In the genomic region with DNA sequence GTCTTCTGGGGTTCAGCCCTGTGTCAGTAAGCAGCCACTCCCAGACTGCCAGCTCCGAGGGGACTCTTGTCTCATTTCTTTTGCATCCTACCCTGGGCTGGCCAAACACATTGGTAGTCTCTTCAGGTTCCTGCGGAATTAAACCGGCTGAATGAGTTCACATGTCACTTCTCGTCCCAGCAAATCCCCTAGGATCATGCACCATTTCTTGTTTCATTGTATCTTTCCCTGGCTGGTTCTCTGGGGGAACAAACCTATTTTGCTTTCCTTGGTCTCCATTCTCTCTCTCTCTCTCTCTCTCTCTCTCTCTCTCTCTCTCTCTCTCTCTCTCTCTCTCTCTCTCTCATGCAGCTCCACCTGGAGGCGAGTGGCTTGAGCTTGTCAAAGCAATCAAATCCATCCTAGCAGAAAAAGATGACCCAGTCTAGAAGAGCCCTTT, we compare ENCODE assay signal across 10 mouse cellular contexts.
DNase-seq lines count a peak whose midpoint lies in the region; ATAC-seq and TF ChIP-seq lines count a peak whose summit lies in the region.
"Had no signal": no experiment of that assay in that cellular context is flagged by ENCODE, and none has a peak within 500 bp of the region (broad histone marks: within the 10 kb centered on the region; RNA-seq: fewer than 3 reads in every experiment).

No protein-coding gene starts in this region.

- no peak overlapping the region for H3K4me3 ChIP-seq in forebrain, embryonic 16.5 days (replicated peaks; ENCODE audit: low read length)
- H3K4me3 ChIP-seq in forebrain, embryonic 14.5 days (ENCODE audit: low read depth, low read length), result no peak overlapping the region
- H3K4me3 ChIP-seq in lung, embryonic 14.5 days (ENCODE audit: low read depth, low read length), result no peak overlapping the region
- H3K4me3 ChIP-seq in midbrain, postnatal 0 days (ENCODE audit: low read depth, low read length), result no peak overlapping the region
- H3K4me3 ChIP-seq: forebrain, embryonic 15.5 days; megakaryocyte, embryonic 14.5 days had no signal

- TF ChIP-seq CTCF in lung, embryonic 14.5 days (IDR thresholded peaks at IDR 0.05; ENCODE audit: low read depth), result peak; percentile 24
- TF ChIP-seq CTCF in midbrain, postnatal 0 days (IDR thresholded peaks at IDR 0.05), result peak; percentile 61

- no peaks in the 10 kb centered on the region for H3K27me3 ChIP-seq in forebrain, embryonic 16.5 days (replicated peaks; ENCODE audit: control insufficient read depth, insufficient read depth, low read length)
- no peaks in the 10 kb centered on the region for H3K27me3 ChIP-seq in forebrain, embryonic 14.5 days (replicated peaks; ENCODE audit: control insufficient read depth, insufficient read depth, low read length)
- H3K27me3 ChIP-seq in lung, embryonic 14.5 days (ENCODE audit: insufficient read depth, low read length), result no peaks in the 10 kb centered on the region
- no peaks in the 10 kb centered on the region for H3K27me3 ChIP-seq in midbrain, postnatal 0 days (ENCODE audit: insufficient read depth, low read length)
- H3K27me3 ChIP-seq: forebrain, embryonic 15.5 days; megakaryocyte, embryonic 14.5 days had no signal

- H3K9ac ChIP-seq in forebrain, embryonic 16.5 days (replicated peaks; ENCODE audit: low read depth, low read length), result no peak overlapping the region
- no peak overlapping the region for H3K9ac ChIP-seq in forebrain, embryonic 14.5 days (ENCODE audit: low read length)
- no peak overlapping the region for H3K9ac ChIP-seq in lung, embryonic 14.5 days
- no peak overlapping the region for H3K9ac ChIP-seq in midbrain, postnatal 0 days (replicated peaks; ENCODE audit: low read length, poor library complexity, severe bottlenecking)
- H3K9ac ChIP-seq: forebrain, embryonic 15.5 days had no signal

- no peaks in the 10 kb centered on the region for H3K4me1 ChIP-seq in forebrain, embryonic 16.5 days (replicated peaks; ENCODE audit: control insufficient read depth, insufficient read depth, low read length)
- H3K4me1 ChIP-seq in forebrain, embryonic 14.5 days (ENCODE audit: control insufficient read depth, insufficient read depth, low read length), result 0 out of 2 replicates have a peak, but pooled peaks cover 2% of the 10 kb centered on the region
- no peaks in the 10 kb centered on the region for H3K4me1 ChIP-seq in lung, embryonic 14.5 days (ENCODE audit: insufficient read depth)
- H3K4me1 ChIP-seq in midbrain, postnatal 0 days (ENCODE audit: insufficient read depth, low read length), result no peaks in the 10 kb centered on the region

- H3K36me3 ChIP-seq in forebrain, embryonic 16.5 days (ENCODE audit: control insufficient read depth, insufficient read depth), result no peaks in the 10 kb centered on the region
- no peaks in the 10 kb centered on the region for H3K36me3 ChIP-seq in forebrain, embryonic 14.5 days (ENCODE audit: control insufficient read depth, insufficient read depth, low read length)
- H3K36me3 ChIP-seq in lung, embryonic 14.5 days (ENCODE audit: insufficient read depth), result no peaks in the 10 kb centered on the region
- H3K36me3 ChIP-seq in midbrain, postnatal 0 days (ENCODE audit: insufficient read depth, low read length), result no peaks in the 10 kb centered on the region
- H3K36me3 ChIP-seq: forebrain, embryonic 15.5 days had no signal

- no peaks in the 10 kb centered on the region for H3K9me3 ChIP-seq in forebrain, embryonic 16.5 days (ENCODE audit: control insufficient read depth, low read length)
- no peaks in the 10 kb centered on the region for H3K9me3 ChIP-seq in forebrain, embryonic 14.5 days (replicated peaks; ENCODE audit: control insufficient read depth, low read length)
- H3K9me3 ChIP-seq in lung, embryonic 14.5 days (ENCODE audit: low read depth, low read length), result no peaks in the 10 kb centered on the region
- no peaks in the 10 kb centered on the region for H3K9me3 ChIP-seq in midbrain, postnatal 0 days (ENCODE audit: low read length)
- H3K9me3 ChIP-seq: forebrain, embryonic 15.5 days had no signal

- no peak overlapping the region for H3K27ac ChIP-seq in forebrain, embryonic 16.5 days (ENCODE audit: low read length)
- H3K27ac ChIP-seq in forebrain, embryonic 14.5 days (ENCODE audit: low read depth, low read length), result no peak overlapping the region
- H3K27ac ChIP-seq in lung, embryonic 14.5 days (ENCODE audit: low read depth), result no peak overlapping the region
- H3K27ac ChIP-seq in midbrain, postnatal 0 days (ENCODE audit: low read depth, low read length), result no peak overlapping the region
- H3K27ac ChIP-seq: forebrain, embryonic 15.5 days had no signal

- H3K4me2 ChIP-seq in forebrain, embryonic 16.5 days (ENCODE audit: low read length), result no peak overlapping the region
- H3K4me2 ChIP-seq in forebrain, embryonic 14.5 days (ENCODE audit: low read length), result no peak overlapping the region
- H3K4me2 ChIP-seq in lung, embryonic 14.5 days, result no peak overlapping the region
- H3K4me2 ChIP-seq in midbrain, postnatal 0 days (ENCODE audit: low read depth, low read length, poor library complexity, severe bottlenecking), result peak overlapping the region; percentile 6; the same call in 1 of the 2 replicates
- H3K4me2 ChIP-seq: forebrain, embryonic 15.5 days had no signal

- DNase-seq in forebrain, embryonic 14.5 days (ENCODE audit: low spot score), result no peak
- no peak for DNase-seq in lung, embryonic 14.5 days
- DNase-seq in lung, adult 18-20 months, result no peak
- peak; percentile 72 for DNase-seq in cerebellum, adult 9-10 months
- DNase-seq in midbrain, postnatal 0 days (ENCODE audit: low spot score), result peak; percentile 48
- DNase-seq in gastrocnemius, postnatal 25 days, result no peak

- WGBS in forebrain, embryonic 16.5 days, result 31% methylated on average over 5 of the region's 5 CpGs
- WGBS in forebrain, embryonic 14.5 days, result 47% methylated on average over 5 of the region's 5 CpGs
- whole genome bisulfite sequencing in lung, embryonic 14.5 days, result 53% methylated on average over 5 of the region's 5 CpGs
- WGBS in midbrain, postnatal 0 days, result 18% methylated on average over 5 of the region's 5 CpGs

- peak; percentile 29; the same call in 1 of the 2 replicates for ATAC-seq in forebrain, embryonic 16.5 days
- no peak for ATAC-seq in forebrain, embryonic 14.5 days
- no peak for ATAC-seq in lung, embryonic 14.5 days (ENCODE audit: insufficient read depth)
- no peak for ATAC-seq in midbrain, postnatal 0 days (ENCODE audit: low FRiP score)
- ATAC-seq in erythroid progenitor cell, adult 5-6 weeks (replicated peaks; ENCODE audit: low FRiP score, poor library complexity, severe bottlenecking), result no peak
- ATAC-seq: forebrain, embryonic 15.5 days had no signal

Comparison
In these comparisons a context has a peak if more than half of its experiments do, and no peak if none do; other contexts are left out.
1. DNase-seq: peak in cerebellum, adult 9-10 months (single experiment) and midbrain, postnatal 0 days (single experiment); none in forebrain, embryonic 14.5 days (single experiment), lung, embryonic 14.5 days (single experiment), lung, adult 18-20 months (0 of 2) and gastrocnemius, postnatal 25 days (single experiment).